Mouse (Mus musculus) stomach, embryonic 14.5 days (tissue): ENCODE measurements around the gene Rag1. TPM values are rescaled to one million over a fixed set of nuclear protein-coding genes. Genes with fewer than 3 reads are reported as not detected.

ENCODE experiments used
- ATAC-seq: fragments of 200-750 bp; cut with Nextera tagmentation; 2 replicates; pipeline ENCODE4 v1.8.0; 2017; ENCODE audit warnings: low read depth, moderate TSS enrichment; ENCODE audit not compliant: insufficient number of reproducible peaks, insufficient read depth, low FRiP score
- H3K27ac ChIP-seq: fragments of 300-500 bp; sonication (generic); 2 replicates; pipeline ENCODE4 v1.5.1; 2014; ENCODE audit warnings: mild to moderate bottlenecking, low read length, moderate library complexity, mixed read lengths
- H3K27me3 ChIP-seq: fragments of 300-500 bp; sonication (generic); 2 replicates; pipeline ENCODE4 v1.6.1; 2014; ENCODE audit warnings: low read length, control low read depth, mixed read lengths; ENCODE audit not compliant: control insufficient read depth, insufficient read depth
- H3K36me3 ChIP-seq: fragments of 300-500 bp; sonication (generic); 2 replicates; pipeline ENCODE4 v1.6.1; 2014; ENCODE audit warnings: mild to moderate bottlenecking, control low read depth, low read length, moderate library complexity, mixed read lengths; ENCODE audit not compliant: control insufficient read depth, insufficient read depth
- H3K4me1 ChIP-seq: fragments of 300-500 bp; sonication (generic); 2 replicates; pipeline ENCODE4 v1.6.1; 2014; ENCODE audit warnings: low read length, control low read depth, mixed read lengths; ENCODE audit not compliant: control insufficient read depth, insufficient read depth
- H3K4me2 ChIP-seq: fragments of 300-500 bp; sonication (generic); replicated peaks from 2 replicates; pipeline ENCODE4 v1.6.1; 2014; ENCODE audit warnings: low read depth, low read length, control low read depth
- H3K4me3 ChIP-seq: fragments of 300-500 bp; sonication (generic); 2 replicates; pipeline ENCODE4 v1.5.1; 2014; ENCODE audit warnings: low read depth, low read length, control low read depth
- H3K9ac ChIP-seq: fragments of 300-500 bp; sonication (generic); replicated peaks from 2 replicates; pipeline ENCODE4 v1.6.1; 2014; ENCODE audit warnings: low read depth, mild to moderate bottlenecking, control low read depth, low read length, moderate library complexity, mixed read lengths
- H3K9me3 ChIP-seq: fragments of 300-500 bp; sonication (generic); 2 replicates; pipeline ENCODE4 v1.6.1; 2016; ENCODE audit warnings: low read depth, low read length, control low read depth; ENCODE audit not compliant: control insufficient read depth
- whole genome bisulfite sequencing: fragments of 180-500 bp; shearing (Covaris S2); extraction: QIAGEN DNeasy Blood & Tissue Kit; methylation state at CpG from one replicate; pipeline ENCODE4 v1.1.7; 2014; 5-methylcytosine and 5-hydroxymethylcytosine counted together
- polyA plus RNA-seq: library from polyadenylated mRNA; unstranded; fragments of >200 nt; fragmentation: Nextera tagmentation; extraction: Ambion mirVana; gene quantifications from 2 replicates; pipeline ENCODE4 v1.2.1, GENCODE M21; 2014

Gene Rag1
- polyA plus RNA-seq, 1 experiment from 2014 or later, result 0.06 TPM

GRCm38 (mm10) chr2:101624011-101624410 is 25.3 kb downstream of the Rag1 start:
- Histone ChIP-seq H3K9me3 (no peaks in the 10 kb centered on the region), H3K36me3 (no peaks in the 10 kb centered on the region), H3K27me3 (no peaks in the 10 kb centered on the region), H3K4me3 (no peak overlapping the region), H3K4me1 (no peaks in the 10 kb centered on the region), H3K9ac (no peak overlapping the region), H3K4me2 (no peak overlapping the region), H3K27ac (no peak overlapping the region)
- no peak for ATAC-seq
- 53% methylated on average over 2 of the region's 2 CpGs for WGBS

- Histone ChIP-seq H3K9ac (no peak overlapping the region), H3K4me1 (no peaks in the 10 kb centered on the region), H3K4me3 (no peak overlapping the region), H3K9me3 (no peaks in the 10 kb centered on the region), H3K27me3 (no peaks in the 10 kb centered on the region), H3K27ac (no peak overlapping the region), H3K4me2 (no peak overlapping the region), H3K36me3 (no peaks in the 10 kb centered on the region)
- 85% methylated on average over 2 of the region's 2 CpGs for WGBS
- ATAC-seq, result no peak
Measured at GRCm38 (mm10) chr2:101623042-101623441, 26.3 kb downstream of the Rag1 start.

GRCm38 (mm10) chr2:101621611-101622010 is 27.7 kb downstream of the Rag1 start:
- WGBS, result 71% methylated on average over 7 of the region's 7 CpGs
- no peak for ATAC-seq
- Histone ChIP-seq H3K27me3 (no peaks in the 10 kb centered on the region), H3K36me3 (no peaks in the 10 kb centered on the region), H3K4me3 (no peak overlapping the region), H3K9me3 (no peaks in the 10 kb centered on the region), H3K4me1 (no peaks in the 10 kb centered on the region), H3K9ac (no peak overlapping the region), H3K4me2 (no peak overlapping the region), H3K27ac (no peak overlapping the region)

- 53% methylated on average over 3 of the region's 3 CpGs for WGBS
- no peaks in the 10 kb centered on the region for H3K27me3 ChIP-seq
Measured at GRCm38 (mm10) chr2:101620899-101621298, 28.4 kb downstream of the Rag1 start.

GRCm38 (mm10) chr2:101618373-101618772 is 30.9 kb downstream of the Rag1 start:
- H3K4me3 ChIP-seq, result no peak overlapping the region
- no peak overlapping the region for H3K27ac ChIP-seq
- no peaks in the 10 kb centered on the region for H3K9me3 ChIP-seq
- WGBS, result 86% methylated on average over 4 of the region's 4 CpGs
- no peaks in the 10 kb centered on the region for H3K27me3 ChIP-seq
- H3K9ac ChIP-seq, result no peak overlapping the region
- no peaks in the 10 kb centered on the region for H3K4me1 ChIP-seq
- no peak overlapping the region for H3K4me2 ChIP-seq
- H3K36me3 ChIP-seq, result no peaks in the 10 kb centered on the region
- ATAC-seq, result no peak

More at GRCm38 (mm10) chr2:101620899-101621298, 28.4 kb downstream of the Rag1 start:
- ATAC-seq, result no peak
- Histone ChIP-seq H3K27ac (no peak overlapping the region), H3K9ac (no peak overlapping the region), H3K9me3 (no peaks in the 10 kb centered on the region), H3K4me1 (no peaks in the 10 kb centered on the region), H3K4me2 (no peak overlapping the region), H3K4me3 (no peak overlapping the region), H3K36me3 (no peaks in the 10 kb centered on the region)

GRCm38 (mm10) chr2:101615464-101616305 is 33.6 kb downstream of the Rag1 start:
- 67% methylated on average over 10 of the region's 10 CpGs for WGBS
- H3K27ac ChIP-seq, result no peak overlapping the region
- H3K9me3 ChIP-seq, result no peaks in the 10 kb centered on the region
- no peaks in the 10 kb centered on the region for H3K4me1 ChIP-seq
- no peaks in the 10 kb centered on the region for H3K27me3 ChIP-seq
- no peak overlapping the region for H3K9ac ChIP-seq
- no peaks in the 10 kb centered on the region for H3K36me3 ChIP-seq
- ATAC-seq, result no peak
- H3K4me3 ChIP-seq, result no peak overlapping the region
- no peak overlapping the region for H3K4me2 ChIP-seq

- WGBS, result 94% methylated on average over 3 of the region's 3 CpGs
- Histone ChIP-seq H3K4me2 (no peak overlapping the region), H3K27me3 (no peaks in the 10 kb centered on the region), H3K9me3 (no peaks in the 10 kb centered on the region), H3K27ac (no peak overlapping the region), H3K36me3 (no peaks in the 10 kb centered on the region), H3K4me3 (no peak overlapping the region), H3K9ac (no peak overlapping the region), H3K4me1 (no peaks in the 10 kb centered on the region)
- no peak for ATAC-seq
Measured at GRCm38 (mm10) chr2:101610861-101611260, 38.4 kb downstream of the Rag1 start.

GRCm38 (mm10) chr2:101608232-101608894 is 40.9 kb downstream of the Rag1 start:
- H3K4me1 ChIP-seq, result no peaks in the 10 kb centered on the region
- H3K27me3 ChIP-seq, result no peaks in the 10 kb centered on the region
- no peak overlapping the region for H3K9ac ChIP-seq
- no peaks in the 10 kb centered on the region for H3K9me3 ChIP-seq
- no peak overlapping the region for H3K4me3 ChIP-seq
- ATAC-seq, result no peak
- H3K4me2 ChIP-seq, result no peak overlapping the region
- WGBS, result 80% methylated on average over 7 of the region's 7 CpGs
- no peak overlapping the region for H3K27ac ChIP-seq
- no peaks in the 10 kb centered on the region for H3K36me3 ChIP-seq
